In genomic region chr13:54504611-54505260, GRCm38 (mm10) we compare ENCODE assay signal across 8 mouse cellular contexts. TPM values are rescaled to one million over a fixed set of nuclear protein-coding genes. Genes with fewer than 3 reads are reported as not detected.
A peak's percentile ranks its signal among the peaks of the same experiment; 100 is the strongest.
DNase-seq lines count a peak whose midpoint lies in the region; ATAC-seq and TF ChIP-seq lines count a peak whose summit lies in the region.

No protein-coding gene starts in this region.

- H3K36me3 ChIP-seq in kidney, embryonic 15.5 days = no peaks in the 10 kb centered on the region
- no peaks in the 10 kb centered on the region for H3K36me3 ChIP-seq in hindbrain, embryonic 16.5 days (ENCODE audit: control insufficient read depth, insufficient read depth, low read length)
- H3K36me3 ChIP-seq in midbrain, embryonic 13.5 days = no peaks in the 10 kb centered on the region; the same call in 1 of the 2 replicates

- ATAC-seq in kidney, embryonic 15.5 days (replicated peaks; ENCODE audit: low FRiP score) = no peak
- no peak for ATAC-seq in hindbrain, embryonic 16.5 days
- ATAC-seq in midbrain, embryonic 13.5 days = no peak

- no peak for TF ChIP-seq POLR2A in bone marrow macrophage, adult 2 months (IDR thresholded peaks at IDR 0.05; ENCODE audit: borderline replicate concordance, low read depth, low read length)

- H3K4me3 ChIP-seq in kidney, embryonic 15.5 days (replicated peaks) = peak overlapping the region; percentile 67
- H3K4me3 ChIP-seq in bone marrow macrophage, adult 2 months (ENCODE audit: insufficient read depth, low read length) = peak overlapping the region; percentile 81
- H3K4me3 ChIP-seq in hindbrain, embryonic 16.5 days (ENCODE audit: low read length) = peak overlapping the region; percentile 83
- peak overlapping the region; percentile 76 for H3K4me3 ChIP-seq in midbrain, embryonic 13.5 days (replicated peaks)

- H3K4me2 ChIP-seq in kidney, embryonic 15.5 days = peak overlapping the region; percentile 90
- peak overlapping the region; percentile 82 for H3K4me2 ChIP-seq in hindbrain, embryonic 16.5 days (ENCODE audit: low read length)
- H3K4me2 ChIP-seq in midbrain, embryonic 13.5 days (replicated peaks) = peak overlapping the region; percentile 81

- H3K27me3 ChIP-seq in kidney, embryonic 15.5 days = no peaks in the 10 kb centered on the region
- no peaks in the 10 kb centered on the region for H3K27me3 ChIP-seq in hindbrain, embryonic 16.5 days (replicated peaks; ENCODE audit: control insufficient read depth, insufficient read depth, low read length)
- H3K27me3 ChIP-seq in midbrain, embryonic 13.5 days = peaks cover 9% of the 10 kb centered on the region; the same call in 1 of the 2 replicates

- no peaks in the 10 kb centered on the region for H3K9me3 ChIP-seq in kidney, embryonic 15.5 days (replicated peaks)
- H3K9me3 ChIP-seq in hindbrain, embryonic 16.5 days (ENCODE audit: control insufficient read depth, low read length) = no peaks in the 10 kb centered on the region
- H3K9me3 ChIP-seq in midbrain, embryonic 13.5 days = no peaks in the 10 kb centered on the region

- DNase-seq in kidney, adult 8-10 months = no peak
- no peak for DNase-seq in gastrocnemius, postnatal 10 days
- DNase-seq in cerebellum, adult 8-10 months = no peak
- no peak for DNase-seq in layer of hippocampus, adult 11-12 months (ENCODE audit: low spot score)

- peak overlapping the region; percentile 67 for H3K9ac ChIP-seq in kidney, embryonic 15.5 days
- H3K9ac ChIP-seq in hindbrain, embryonic 16.5 days (ENCODE audit: low read depth, low read length) = peak overlapping the region; percentile 95
- peak overlapping the region; percentile 89 for H3K9ac ChIP-seq in midbrain, embryonic 13.5 days (replicated peaks)

- whole genome bisulfite sequencing in kidney, embryonic 15.5 days = 21% methylated on average over 7 of the region's 7 CpGs
- 31% methylated on average over 7 of the region's 7 CpGs for WGBS in hindbrain, embryonic 16.5 days
- 50% methylated on average over 7 of the region's 7 CpGs for WGBS in midbrain, embryonic 13.5 days

- H3K27ac ChIP-seq in kidney, embryonic 15.5 days = no peak overlapping the region
- H3K27ac ChIP-seq in bone marrow macrophage, adult 2 months (ENCODE audit: insufficient read depth, low read depth, low read length) = peak overlapping the region; percentile 19; the same call in 1 of the 2 replicates
- H3K27ac ChIP-seq in hindbrain, embryonic 16.5 days (ENCODE audit: low read depth, low read length) = peak overlapping the region; percentile 87
- H3K27ac ChIP-seq in midbrain, embryonic 13.5 days = peak overlapping the region; percentile 86; the same call in 1 of the 2 replicates

- no peak for TF ChIP-seq CTCF in bone marrow macrophage, adult 2 months (IDR thresholded peaks at IDR 0.05; ENCODE audit: low read depth, low read length)

- peaks cover 22% of the 10 kb centered on the region for H3K4me1 ChIP-seq in kidney, embryonic 15.5 days
- peaks cover 2% of the 10 kb centered on the region; the same call in 1 of the 2 replicates for H3K4me1 ChIP-seq in bone marrow macrophage, adult 2 months (ENCODE audit: control insufficient read depth, insufficient read depth, low read length)
- peaks cover 15% of the 10 kb centered on the region for H3K4me1 ChIP-seq in hindbrain, embryonic 16.5 days (ENCODE audit: control insufficient read depth, insufficient read depth, low read depth, low read length)
- H3K4me1 ChIP-seq in midbrain, embryonic 13.5 days (replicated peaks) = peaks cover 20% of the 10 kb centered on the region

RNA-seq across cellular contexts. Expression of gene Simc1, which starts 1.2 kb away (rescaled TPM):
- 13.3 and 15.6 TPM in 2 replicates for polyA plus RNA-seq in kidney, embryonic 15.5 days (2015; fragmentation: Nextera tagmentation; extraction: Ambion mirVana)
- 3.6 and 4.3 TPM in 2 replicates for polyA plus RNA-seq in bone marrow macrophage, adult 2 months (2012; ENCODE audit: insufficient read depth, insufficient read length, missing spikeins)
- 20.4 and 23.7 TPM in 2 replicates for polyA plus RNA-seq in hindbrain, embryonic 16.5 days (2015; fragmentation: Nextera tagmentation; extraction: Ambion mirVana)
- 18.9 and 21.3 TPM in 2 replicates for polyA plus RNA-seq in midbrain, embryonic 13.5 days (2015; fragmentation: Nextera tagmentation; extraction: Ambion mirVana)
- total RNA-seq in gastrocnemius, postnatal 10 days (2021) = 1 to 10 TPM; 3.0 to 5.0 TPM

RNA-seq across cellular contexts. Expression of gene Thoc3, which starts 36.1 kb away (rescaled TPM):
- 118 and 129 TPM in 2 replicates for polyA plus RNA-seq in kidney, embryonic 15.5 days (2015; fragmentation: Nextera tagmentation; extraction: Ambion mirVana)
- polyA plus RNA-seq in bone marrow macrophage, adult 2 months (2012; ENCODE audit: insufficient read depth, insufficient read length, missing spikeins) = 18.2 and 19.6 TPM in 2 replicates
- 93.8 and 94.8 TPM in 2 replicates for polyA plus RNA-seq in hindbrain, embryonic 16.5 days (2015; fragmentation: Nextera tagmentation; extraction: Ambion mirVana)
- 121 and 126 TPM in 2 replicates for polyA plus RNA-seq in midbrain, embryonic 13.5 days (2015; fragmentation: Nextera tagmentation; extraction: Ambion mirVana)
- total RNA-seq in gastrocnemius, postnatal 10 days (2021) = 10 to 100 TPM; 18.9 to 19.1 TPM
